Mouse (Mus musculus) megakaryocyte, adult 5-6 weeks (primary cell): ENCODE data around the gene Dtx3. TPM values are rescaled to one million over a fixed set of nuclear protein-coding genes. Genes with fewer than 3 reads are reported as not detected.
A peak's percentile ranks its signal among the peaks of the same experiment; 100 is the strongest.

ENCODE experiments used
- ATAC-seq: 2 replicates; pipeline ENCODE4 v1.8.0; 2016; ENCODE audit warnings: mild to moderate bottlenecking, inconsistent platforms; ENCODE audit not compliant: poor library complexity, severe bottlenecking
- total RNA-seq, 2 experiments: library from RNA; stranded (forward) in 1 of 2; stranded (reverse) in 1 of 2; fragments of 153-499, 151-499 nt in 1 of 2; fragments of 221-1000, 200-1000 nt in 1 of 2; gene quantifications; 2 replicates each; pipeline versions ENCODE4 v1.2.3 to v1.2.4; 2015 to 2017

The Dtx3 gene
- 8.2 and 9.2 TPM in 2 replicates for total RNA-seq (2015)
- 4.5 and 9.1 TPM in 2 replicates for total RNA-seq (2017)

- ATAC-seq = peak; percentile 18
These were observed at the start of gene Dtx3 for GRCm38 (mm10) chr10:127195328-127196129. Gene Dtx3, minus strand, starts transcription at chr10:127195728.

- no peak for ATAC-seq
These were observed 42.8 kb upstream of the Dtx3 start for GRCm38 (mm10) chr10:127238241-127238824.

- no peak for ATAC-seq
These were observed 41.0 kb upstream of the Dtx3 start for GRCm38 (mm10) chr10:127236541-127236940.

GRCm38 (mm10) chr10:127233141-127233540, 37.6 kb upstream of the Dtx3 start:
- ATAC-seq = no peak

GRCm38 (mm10) chr10:127231741-127232140, 36.2 kb upstream of the Dtx3 start:
- ATAC-seq = no peak

GRCm38 (mm10) chr10:127230693-127231092, 35.2 kb upstream of the Dtx3 start:
- peak; percentile 50 for ATAC-seq

GRCm38 (mm10) chr10:127228897-127229296, 33.4 kb upstream of the Dtx3 start:
- peak; percentile 62 for ATAC-seq

GRCm38 (mm10) chr10:127227163-127227562, 31.6 kb upstream of the Dtx3 start:
- ATAC-seq = peak; percentile 41

GRCm38 (mm10) chr10:127226318-127226895, 30.9 kb upstream of the Dtx3 start:
- no peak for ATAC-seq

GRCm38 (mm10) chr10:127225732-127226131, 30.2 kb upstream of the Dtx3 start:
- ATAC-seq = peak; percentile 45

GRCm38 (mm10) chr10:127225213-127225612, 29.7 kb upstream of the Dtx3 start:
- no peak for ATAC-seq

GRCm38 (mm10) chr10:127218339-127218738, 22.8 kb upstream of the Dtx3 start:
- no peak for ATAC-seq

- peak; percentile 54 for ATAC-seq
These were observed 21.6 kb upstream of the Dtx3 start for GRCm38 (mm10) chr10:127217177-127217576.

GRCm38 (mm10) chr10:127216456-127216855, 20.9 kb upstream of the Dtx3 start:
- no peak for ATAC-seq

GRCm38 (mm10) chr10:127214422-127214803, 18.9 kb upstream of the Dtx3 start:
- no peak for ATAC-seq

GRCm38 (mm10) chr10:127213704-127214421, 18.3 kb upstream of the Dtx3 start:
- no peak for ATAC-seq

- no peak for ATAC-seq
These were observed 17.7 kb upstream of the Dtx3 start for GRCm38 (mm10) chr10:127213272-127213671.

GRCm38 (mm10) chr10:127211414-127211854, 15.9 kb upstream of the Dtx3 start, which contains the start of gene Pip4k2c:
Gene Pip4k2c, minus strand, starts transcription at chr10:127211585.
- peak; percentile 98 for ATAC-seq

GRCm38 (mm10) chr10:127210961-127211405, 15.5 kb upstream of the Dtx3 start:
- peak; percentile 47 for ATAC-seq

- no peak for ATAC-seq
These were observed 14.5 kb upstream of the Dtx3 start for GRCm38 (mm10) chr10:127209928-127210570.
